Mouse (Mus musculus) kidney, adult 2 months (tissue): ENCODE data around the gene Heatr4.

Experiments used
- CTCF ChIP-seq: fragments of 200-500 bp; conservative IDR thresholded peaks from 2 replicates; pipeline ENCODE4 v1.5.1; 2011; ENCODE audit warnings: low read depth, mild to moderate bottlenecking, control low read depth, low read length, moderate library complexity, mixed read lengths; ENCODE audit not compliant: insufficient read depth, insufficient read length
- POLR2A ChIP-seq: fragments of 200-500 bp; IDR thresholded peaks from one replicate; pipeline ENCODE4 v1.6.1; 2011; ENCODE audit warnings: low read depth, low read length, control low read depth

DNA sequence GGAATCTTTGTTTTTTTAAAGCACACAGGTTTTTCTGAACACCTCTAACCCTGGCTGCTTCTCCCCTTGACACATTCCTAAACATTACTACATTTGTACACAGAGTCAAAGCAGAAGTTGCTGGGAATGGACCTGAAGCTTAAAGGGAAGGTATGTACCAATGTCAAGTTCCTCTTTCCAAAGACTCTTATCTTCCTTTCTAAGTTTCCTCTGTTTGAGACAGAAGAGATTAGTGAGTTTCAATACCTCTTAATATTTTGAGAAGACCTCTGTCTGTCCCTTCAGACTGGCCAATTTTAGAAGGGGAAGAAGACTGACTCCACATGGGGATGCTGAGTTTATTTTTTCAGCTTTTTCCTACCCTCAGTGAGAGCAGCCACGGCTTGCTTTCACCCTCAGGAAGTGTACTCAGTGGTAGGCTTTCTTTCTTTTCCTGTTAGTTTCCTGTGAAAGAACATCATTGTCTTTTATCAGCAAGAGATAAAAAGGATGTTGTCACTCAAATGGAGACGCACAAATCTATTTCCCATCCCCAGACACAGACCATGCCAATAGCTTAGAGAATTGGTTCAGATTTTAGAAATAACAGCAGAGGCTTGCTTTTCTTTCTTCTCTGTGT is 55.4 kb downstream of the Heatr4 start:
- TF ChIP-seq CTCF (no peak), POLR2A (no peak)
